Mouse (Mus musculus) embryonic facial prominence, embryonic 14.5 days (tissue): Measurements from ENCODE around the gene Agtpbp1. TPM values are rescaled to one million over a fixed set of nuclear protein-coding genes. Genes with fewer than 3 reads are reported as not detected.

ENCODE experiments used
- ATAC-seq: fragments of 200-750 bp; cut with Nextera tagmentation; 2 replicates; pipeline ENCODE4 v1.8.0; 2017; ENCODE audit warnings: low read depth, moderate number of reproducible peaks, moderate TSS enrichment
- DNase-seq: peaks from one replicate; pipeline ENCODE4 v3.0.0-alpha.2; 2015; ENCODE audit warnings: low spot score
- H3K27ac ChIP-seq: fragments of 300-500 bp; sonication (generic); replicated peaks from 2 replicates; pipeline ENCODE4 v1.5.1; 2014; ENCODE audit warnings: low read depth, mild to moderate bottlenecking, low read length, moderate library complexity
- H3K27me3 ChIP-seq: fragments of 300-500 bp; sonication (generic); replicated peaks from 2 replicates; pipeline ENCODE4 v1.6.1; 2014; ENCODE audit warnings: low read length; ENCODE audit not compliant: control insufficient read depth, insufficient read depth
- H3K36me3 ChIP-seq: fragments of 300-500 bp; sonication (generic); 2 replicates; pipeline ENCODE4 v1.6.1; 2014; ENCODE audit warnings: low read length, mixed read lengths; ENCODE audit not compliant: control insufficient read depth, insufficient read depth
- H3K4me1 ChIP-seq: fragments of 300-500 bp; sonication (generic); 2 replicates; pipeline ENCODE4 v1.6.1; 2014; ENCODE audit warnings: antibody characterized with exemption, low read length; ENCODE audit not compliant: control insufficient read depth, insufficient read depth
- H3K4me2 ChIP-seq: fragments of 300-500 bp; sonication (generic); 2 replicates; pipeline ENCODE4 v1.6.1; 2014; ENCODE audit warnings: low read depth, mild to moderate bottlenecking, low read length, moderate library complexity, mixed read lengths
- H3K4me3 ChIP-seq: fragments of 300-500 bp; sonication (generic); 2 replicates; pipeline ENCODE4 v1.5.1; 2014; ENCODE audit warnings: low read depth, mild to moderate bottlenecking, low read length
- H3K9ac ChIP-seq: fragments of 300-500 bp; sonication (generic); 2 replicates; pipeline ENCODE4 v1.6.1; 2014; ENCODE audit warnings: low read depth, mild to moderate bottlenecking, low read length, moderate library complexity, mixed read lengths
- H3K9me3 ChIP-seq: fragments of 300-500 bp; sonication (generic); 2 replicates; pipeline ENCODE4 v1.6.1; 2016; ENCODE audit warnings: low read length; ENCODE audit not compliant: control insufficient read depth
- WGBS: fragments of 180-500 bp; shearing (Covaris S2); extraction: QIAGEN DNeasy Blood & Tissue Kit; methylation state at CpG from one replicate; pipeline ENCODE4 v1.1.7; 2014; 5-methylcytosine and 5-hydroxymethylcytosine counted together
- polyA plus RNA-seq: library from polyadenylated mRNA; unstranded; fragments of >200 nt; fragmentation: Nextera tagmentation; extraction: Ambion mirVana; gene quantifications from 2 replicates; pipeline ENCODE4 v1.2.1, GENCODE M21; 2014

Gene Agtpbp1
- polyA plus RNA-seq, 1 experiment from 2014 or later, result 25.2 TPM

DNA sequence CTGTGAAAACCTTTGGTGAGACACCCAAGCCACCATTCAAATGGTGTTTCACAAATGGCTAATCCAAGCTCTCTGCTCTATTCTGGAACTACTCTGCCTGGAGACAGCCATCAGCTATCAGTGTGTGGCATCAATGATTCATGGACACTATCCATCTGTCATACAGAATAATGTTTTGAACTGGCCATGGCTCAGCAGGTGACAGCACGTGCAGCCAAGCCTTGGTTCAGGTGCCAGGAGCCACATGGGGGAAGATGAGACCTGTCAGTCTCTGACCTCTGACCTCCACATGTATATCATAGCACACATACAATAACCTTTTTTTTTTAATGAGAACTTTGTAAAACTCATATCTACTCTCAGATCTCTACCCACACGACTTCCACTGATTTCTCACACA lies 32.3 kb downstream of the Agtpbp1 start:
- Histone ChIP-seq H3K36me3 (no peaks in the 10 kb centered on the region), H3K4me1 (peaks cover 13% of the 10 kb centered on the region), H3K9ac (no peak overlapping the region), H3K9me3 (no peaks in the 10 kb centered on the region), H3K4me3 (no peak overlapping the region), H3K4me2 (no peak overlapping the region), H3K27ac (no peak overlapping the region), H3K27me3 (no peaks in the 10 kb centered on the region)
- DNase-seq (no peak), ATAC-seq (no peak)
- 80% methylated on average over 2 of the region's 2 CpGs for WGBS

GRCm38 (mm10) chr13:59552286-59552685 lies 32.7 kb downstream of the Agtpbp1 start:
- Histone ChIP-seq H3K4me3 (no peak overlapping the region), H3K4me2 (no peak overlapping the region), H3K9ac (no peak overlapping the region), H3K27ac (no peak overlapping the region), H3K36me3 (no peaks in the 10 kb centered on the region), H3K27me3 (no peaks in the 10 kb centered on the region), H3K4me1 (peaks cover 17% of the 10 kb centered on the region), H3K9me3 (no peaks in the 10 kb centered on the region)
- peak; percentile 18 for DNase-seq
- ATAC-seq, result no peak
- 74% methylated on average over 5 of the region's 5 CpGs for WGBS

DNA sequence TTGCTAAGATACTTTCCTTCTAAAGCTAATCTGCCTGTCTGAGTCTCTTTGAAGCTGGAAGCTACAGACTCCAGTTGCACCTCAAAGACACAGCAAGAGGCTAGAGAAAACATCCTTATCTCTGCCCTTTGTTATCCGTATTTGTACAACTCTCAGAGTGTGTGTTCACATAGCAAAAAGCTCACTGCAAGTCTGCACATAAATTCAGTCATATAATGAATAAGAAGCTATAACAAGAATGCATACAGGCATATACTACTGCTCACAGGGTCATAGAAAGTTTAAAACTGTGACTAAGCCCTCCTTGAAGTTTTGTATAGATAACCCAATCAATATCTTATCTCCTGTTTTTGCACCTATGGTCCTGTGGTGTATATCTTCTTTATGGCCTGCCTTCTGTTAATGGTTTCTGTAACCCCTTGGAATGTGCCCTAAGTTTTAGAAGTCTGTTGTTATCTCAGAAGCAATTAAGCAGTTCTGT lies 35.7 kb downstream of the Agtpbp1 start:
- Histone ChIP-seq H3K9ac (no peak overlapping the region), H3K4me1 (peaks cover 11% of the 10 kb centered on the region; the same call in 1 of the 2 replicates), H3K36me3 (no peaks in the 10 kb centered on the region), H3K27ac (no peak overlapping the region), H3K4me2 (no peak overlapping the region), H3K9me3 (no peaks in the 10 kb centered on the region), H3K4me3 (no peak overlapping the region), H3K27me3 (no peaks in the 10 kb centered on the region)
- no peak for ATAC-seq
- DNase-seq, result no peak
- 62% methylated on average over 1 of the region's 1 CpGs for WGBS

GRCm38 (mm10) chr13:59547716-59548115 lies 37.3 kb downstream of the Agtpbp1 start:
- H3K4me2 ChIP-seq, result no peak overlapping the region
- H3K27me3 ChIP-seq, result no peaks in the 10 kb centered on the region
- H3K9me3 ChIP-seq, result no peaks in the 10 kb centered on the region
- ATAC-seq (no peak), DNase-seq (peak; percentile 52)
- H3K9ac ChIP-seq, result no peak overlapping the region
- no peak overlapping the region for H3K4me3 ChIP-seq
- no peaks in the 10 kb centered on the region for H3K36me3 ChIP-seq
- H3K27ac ChIP-seq, result no peak overlapping the region
- H3K4me1 ChIP-seq, result peaks cover 12% of the 10 kb centered on the region; the same call in 1 of the 2 replicates
- WGBS, result 52% methylated on average over 4 of the region's 4 CpGs

DNA sequence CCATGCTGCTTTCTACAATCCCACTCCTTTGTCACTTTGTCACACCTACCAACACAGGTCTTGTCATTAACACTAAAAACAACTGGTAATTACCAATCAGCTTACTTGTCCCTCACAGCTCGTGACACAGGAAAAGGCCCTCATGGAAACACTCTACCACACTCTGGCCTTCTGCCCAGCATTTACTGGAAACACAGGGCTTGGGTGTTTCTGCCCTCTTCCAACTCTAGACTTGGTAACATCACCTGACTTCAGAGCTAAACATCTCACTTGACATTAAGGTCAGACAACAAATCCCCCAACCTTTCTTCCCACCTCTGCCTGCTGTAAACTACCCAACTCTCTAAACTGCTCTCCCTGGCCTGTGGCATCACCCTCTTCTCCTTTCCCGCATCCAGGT lies 37.9 kb downstream of the Agtpbp1 start:
- DNase-seq (no peak), ATAC-seq (no peak)
- Histone ChIP-seq H3K4me2 (no peak overlapping the region), H3K36me3 (no peaks in the 10 kb centered on the region), H3K9me3 (no peaks in the 10 kb centered on the region), H3K4me3 (no peak overlapping the region), H3K9ac (no peak overlapping the region), H3K27me3 (no peaks in the 10 kb centered on the region), H3K27ac (no peak overlapping the region), H3K4me1 (peaks cover 12% of the 10 kb centered on the region; the same call in 1 of the 2 replicates)
- 78% methylated on average over 2 of the region's 2 CpGs for WGBS

DNA sequence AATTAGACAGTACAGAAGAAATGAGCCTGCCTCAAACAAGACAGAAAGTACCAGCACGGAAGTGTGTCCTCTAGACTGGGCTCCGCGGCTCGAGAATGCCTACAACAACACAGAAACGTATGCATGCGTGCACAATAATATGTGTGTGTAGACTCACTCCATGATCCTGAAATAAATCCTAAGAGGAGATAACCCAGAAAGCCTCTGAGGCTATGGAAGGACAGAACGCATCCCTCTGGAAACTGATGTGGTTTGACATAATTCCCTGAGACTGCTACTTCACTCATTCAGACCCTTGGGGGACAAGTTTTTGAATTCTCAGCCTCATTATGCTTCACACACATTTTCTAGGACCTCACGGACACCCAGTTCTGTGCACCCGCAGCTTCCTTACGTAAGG lies 42.6 kb downstream of the Agtpbp1 start:
- 86% methylated on average over 10 of the region's 10 CpGs for WGBS
- no peak overlapping the region for H3K4me3 ChIP-seq
- no peak overlapping the region for H3K4me2 ChIP-seq
- no peaks in the 10 kb centered on the region for H3K27me3 ChIP-seq
- no peak overlapping the region for H3K27ac ChIP-seq
- H3K9ac ChIP-seq, result no peak overlapping the region
- peaks cover 5% of the 10 kb centered on the region; the same call in 1 of the 2 replicates for H3K4me1 ChIP-seq
- no peaks in the 10 kb centered on the region for H3K36me3 ChIP-seq
- ATAC-seq, result no peak
- DNase-seq, result no peak
- H3K9me3 ChIP-seq, result no peaks in the 10 kb centered on the region

- Histone ChIP-seq H3K4me1 (peaks cover 4% of the 10 kb centered on the region; the same call in 1 of the 2 replicates), H3K27me3 (no peaks in the 10 kb centered on the region), H3K36me3 (peaks cover 7% of the 10 kb centered on the region; the same call in 1 of the 2 replicates), H3K4me2 (no peak overlapping the region), H3K4me3 (no peak overlapping the region), H3K9ac (no peak overlapping the region), H3K27ac (no peak overlapping the region), H3K9me3 (no peaks in the 10 kb centered on the region)
- 85% methylated on average over 5 of the region's 5 CpGs for WGBS
- DNase-seq (no peak), ATAC-seq (no peak)
These were observed 45.0 kb downstream of the Agtpbp1 start for GRCm38 (mm10) chr13:59540030-59540429.

- Histone ChIP-seq H3K4me3 (no peak overlapping the region), H3K4me1 (no peaks in the 10 kb centered on the region), H3K9me3 (no peaks in the 10 kb centered on the region), H3K4me2 (no peak overlapping the region), H3K36me3 (peaks cover 10% of the 10 kb centered on the region; the same call in 1 of the 2 replicates), H3K9ac (no peak overlapping the region), H3K27me3 (no peaks in the 10 kb centered on the region), H3K27ac (no peak overlapping the region)
- ATAC-seq, result no peak
- 98% methylated on average over 5 of the region's 5 CpGs for WGBS
- DNase-seq, result no peak
These were observed 46.4 kb downstream of the Agtpbp1 start for GRCm38 (mm10) chr13:59538661-59539060.

DNA sequence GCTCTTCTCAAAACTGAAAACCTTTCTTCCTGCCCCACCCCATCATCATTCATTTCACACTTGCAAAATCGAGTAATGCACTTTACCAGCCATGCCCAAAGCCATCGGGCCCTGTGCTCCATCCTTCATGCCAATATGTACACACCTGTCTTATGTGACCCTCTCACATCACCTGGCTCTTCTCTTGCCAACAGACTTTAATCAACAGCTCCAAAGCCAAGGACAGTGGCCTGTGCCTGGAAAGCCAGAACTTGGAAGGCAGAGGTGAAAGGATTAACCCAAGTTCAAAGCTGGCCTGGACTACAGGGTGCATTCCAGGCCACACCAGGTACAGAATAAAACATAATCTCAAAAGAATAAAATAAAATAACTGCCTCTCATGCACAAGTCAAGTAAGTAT lies 48.4 kb downstream of the Agtpbp1 start:
- DNase-seq (no peak), ATAC-seq (no peak)
- no peaks in the 10 kb centered on the region for H3K4me1 ChIP-seq
- 80% methylated on average over 2 of the region's 2 CpGs for WGBS
- no peak overlapping the region for H3K4me2 ChIP-seq
- H3K9ac ChIP-seq, result no peak overlapping the region
- no peak overlapping the region for H3K27ac ChIP-seq
- no peaks in the 10 kb centered on the region for H3K9me3 ChIP-seq
- H3K27me3 ChIP-seq, result no peaks in the 10 kb centered on the region
- peaks cover 10% of the 10 kb centered on the region; the same call in 1 of the 2 replicates for H3K36me3 ChIP-seq
- no peak overlapping the region for H3K4me3 ChIP-seq
